Mouse (Mus musculus) splenic B cell, adult 2 months (primary cell): Measurements from ENCODE around the gene Mkln1.

Experiments
- DNase-seq: peaks from one replicate; pipeline ENCODE4 v3.0.0-alpha.2; 2011; ENCODE audit warnings: low read depth, low spot score
- H3K27me3 ChIP-seq: 2 replicates; pipeline ENCODE4 v1.6.1; 2012; ENCODE audit warnings: mild to moderate bottlenecking, low read length, moderate library complexity, mixed read lengths; ENCODE audit not compliant: control insufficient read depth, poor library complexity, insufficient read depth, severe bottlenecking
- H3K36me3 ChIP-seq: 2 replicates; pipeline ENCODE4 v1.6.1; 2012; ENCODE audit warnings: mild to moderate bottlenecking, low read length, moderate library complexity, mixed read lengths; ENCODE audit not compliant: control insufficient read depth, poor library complexity, insufficient read depth, severe bottlenecking

The Mkln1 gene

DNA sequence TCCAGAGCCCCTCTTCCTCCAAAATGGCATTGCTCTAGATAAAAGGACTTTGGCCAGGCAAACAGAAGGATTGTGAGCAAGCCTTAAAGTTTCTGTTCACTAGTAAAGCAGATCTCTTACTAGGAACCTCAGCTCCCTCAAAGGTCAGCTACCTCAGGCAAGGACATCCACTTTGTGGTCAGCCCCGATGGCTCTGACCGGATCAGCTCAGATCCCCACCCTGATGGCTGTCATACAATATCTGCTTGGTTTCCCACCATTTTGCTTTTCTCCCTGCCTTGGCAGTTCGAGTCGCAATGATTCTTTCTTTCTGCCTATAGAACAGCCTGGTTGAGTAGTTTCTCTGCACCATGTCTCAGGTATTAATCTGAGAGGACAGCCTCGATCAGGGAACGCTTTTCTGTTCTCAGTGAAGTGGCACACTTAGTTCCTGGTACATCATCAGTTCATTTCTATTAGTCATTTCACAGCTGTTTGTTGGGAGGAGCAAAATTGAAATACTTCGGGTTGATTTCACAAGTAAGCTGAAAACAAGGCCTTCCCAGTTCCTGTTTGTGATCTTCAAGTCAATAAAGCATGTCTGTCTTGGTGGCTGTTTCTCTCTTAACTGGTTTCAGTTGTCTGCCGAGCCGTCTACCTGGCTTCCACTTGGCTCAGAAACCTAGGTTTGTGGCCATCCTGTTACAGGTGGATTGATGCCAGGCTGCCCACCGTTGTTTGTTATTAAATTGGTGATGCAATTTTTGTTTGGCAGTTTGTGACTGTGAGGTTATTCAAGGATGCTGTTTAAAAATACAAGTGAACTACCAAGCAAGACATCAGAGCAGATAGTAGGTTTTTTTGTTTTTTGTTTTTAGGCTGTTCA is 13.0 kb upstream of the Mkln1 start:
- Histone ChIP-seq H3K36me3 (no peaks in the 10 kb centered on the region), H3K27me3 (no peaks in the 10 kb centered on the region)
- peak; percentile 23 for DNase-seq

DNA sequence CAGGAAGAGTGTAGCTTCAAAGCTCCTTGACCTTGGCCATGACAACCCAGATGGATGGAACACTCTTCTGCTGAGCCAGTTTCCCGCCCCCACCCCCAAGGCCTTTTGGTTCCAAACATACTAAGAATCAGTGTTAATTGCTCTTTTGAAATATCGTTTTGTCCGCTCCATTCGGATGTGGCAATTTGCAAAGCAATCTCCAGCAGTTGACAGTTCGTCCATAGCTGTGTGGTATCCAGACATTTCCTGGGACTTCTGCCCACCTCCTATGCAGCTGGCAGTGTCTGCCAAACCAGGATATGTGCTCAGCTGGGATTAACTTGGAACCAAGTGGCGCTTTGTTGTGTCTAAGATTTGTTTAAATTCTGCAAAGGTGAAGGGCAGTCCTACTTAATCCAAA is 8.8 kb upstream of the Mkln1 start:
- no peak for DNase-seq
- no peaks in the 10 kb centered on the region for H3K36me3 ChIP-seq

DNA sequence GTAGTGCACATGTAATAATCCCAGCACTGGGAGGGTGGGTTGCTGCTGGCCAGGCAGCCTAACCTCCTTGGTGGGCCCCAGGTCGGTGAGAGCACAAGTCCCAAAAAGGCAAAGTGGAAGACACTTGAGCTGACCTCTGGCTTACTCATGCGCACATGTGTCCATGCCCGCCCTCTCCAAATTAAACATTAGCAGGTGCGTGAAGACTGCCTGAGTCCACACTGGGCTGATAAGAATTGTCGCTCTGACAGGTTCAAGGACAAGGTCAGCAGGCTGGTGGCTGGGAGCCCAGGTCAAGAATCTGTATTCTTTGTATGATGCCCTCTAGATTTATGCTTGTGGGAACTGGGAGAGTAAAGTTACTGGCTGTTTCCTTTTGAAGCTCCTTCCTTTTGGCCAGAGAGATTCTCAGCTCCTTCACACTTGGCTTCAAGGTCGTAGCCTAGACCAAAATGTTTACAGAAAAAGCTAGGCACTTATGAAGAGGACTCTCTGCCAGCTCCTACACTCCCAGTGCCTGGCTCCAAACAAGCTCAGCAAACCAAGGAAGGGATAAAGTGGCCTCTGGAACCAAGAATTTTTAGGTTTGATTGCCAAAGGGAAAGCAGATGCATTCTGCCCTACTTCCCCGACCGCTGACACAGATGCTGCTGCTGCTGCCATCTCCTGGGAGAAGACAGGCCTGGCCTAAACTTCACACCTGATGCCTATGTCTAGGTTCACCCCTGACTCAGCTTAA is 8.1 kb upstream of the Mkln1 start:
- DNase-seq: peak; percentile 20
- Histone ChIP-seq H3K27me3 (no peaks in the 10 kb centered on the region), H3K36me3 (no peaks in the 10 kb centered on the region)

More for the DNA sequence above, 8.8 kb upstream of the Mkln1 start:
- no peaks in the 10 kb centered on the region for H3K27me3 ChIP-seq

DNA sequence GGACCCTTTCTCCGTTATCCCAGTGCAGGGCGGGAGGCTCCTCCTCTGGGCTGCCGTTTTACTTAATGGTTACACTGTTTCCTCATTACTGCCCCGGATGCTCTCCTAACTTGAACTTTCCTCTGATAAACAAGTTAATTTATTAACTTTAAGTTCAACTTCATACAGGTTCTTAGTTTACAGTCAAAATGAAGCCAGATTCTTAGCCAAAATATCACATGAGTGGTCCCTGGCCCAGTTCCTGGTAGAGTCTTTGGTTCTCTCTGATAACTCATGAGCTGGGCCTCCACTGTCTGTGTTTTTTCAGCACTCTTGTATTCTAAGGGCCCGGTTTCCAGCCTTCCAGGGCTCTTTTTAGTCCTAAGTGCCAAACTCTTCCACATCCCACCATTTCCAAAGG is 5.7 kb upstream of the Mkln1 start:
- no peaks in the 10 kb centered on the region for H3K27me3 ChIP-seq
- DNase-seq: no peak
- no peaks in the 10 kb centered on the region for H3K36me3 ChIP-seq

DNA sequence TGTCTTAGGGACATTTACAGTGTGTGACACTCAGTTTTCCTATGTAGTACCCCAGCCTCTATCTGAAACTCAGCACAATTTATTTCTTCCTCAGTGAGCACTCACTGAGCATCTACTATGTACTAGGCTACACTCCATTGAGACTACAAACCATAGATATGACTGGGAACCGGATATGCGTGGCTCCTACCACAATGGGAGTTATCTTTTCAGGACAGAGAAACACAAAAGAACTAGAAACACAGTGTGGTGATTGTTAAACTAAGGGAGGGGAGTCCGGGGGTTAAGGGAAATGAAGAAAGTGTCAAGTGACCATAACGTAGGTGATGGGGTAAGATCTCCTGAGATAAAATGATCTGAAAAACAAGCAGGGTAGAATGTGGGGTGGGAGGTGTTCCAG is 2.4 kb upstream of the Mkln1 start:
- H3K27me3 ChIP-seq: no peaks in the 10 kb centered on the region
- DNase-seq: no peak
- H3K36me3 ChIP-seq: no peaks in the 10 kb centered on the region

DNA sequence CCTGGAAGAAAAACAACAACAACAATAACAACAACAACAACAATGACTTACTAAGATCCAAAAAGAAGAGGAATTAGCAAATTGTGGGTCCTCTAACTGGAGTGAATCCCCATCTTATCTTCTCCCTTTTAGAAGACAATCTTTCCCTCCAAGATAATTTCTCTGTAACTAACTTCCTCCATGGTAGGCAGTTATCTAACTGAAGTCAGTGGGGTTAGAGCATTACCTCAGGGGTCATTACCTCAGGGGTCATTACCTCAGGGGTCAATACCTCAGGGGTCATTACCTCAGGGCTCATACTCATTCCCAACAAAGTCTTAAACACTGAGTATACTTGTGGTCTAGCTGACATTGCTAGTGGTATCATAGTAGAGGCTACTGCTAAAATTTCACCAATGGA is 1.2 kb upstream of the Mkln1 start:
- no peak for DNase-seq
- no peaks in the 10 kb centered on the region for H3K27me3 ChIP-seq
- H3K36me3 ChIP-seq: no peaks in the 10 kb centered on the region

DNA sequence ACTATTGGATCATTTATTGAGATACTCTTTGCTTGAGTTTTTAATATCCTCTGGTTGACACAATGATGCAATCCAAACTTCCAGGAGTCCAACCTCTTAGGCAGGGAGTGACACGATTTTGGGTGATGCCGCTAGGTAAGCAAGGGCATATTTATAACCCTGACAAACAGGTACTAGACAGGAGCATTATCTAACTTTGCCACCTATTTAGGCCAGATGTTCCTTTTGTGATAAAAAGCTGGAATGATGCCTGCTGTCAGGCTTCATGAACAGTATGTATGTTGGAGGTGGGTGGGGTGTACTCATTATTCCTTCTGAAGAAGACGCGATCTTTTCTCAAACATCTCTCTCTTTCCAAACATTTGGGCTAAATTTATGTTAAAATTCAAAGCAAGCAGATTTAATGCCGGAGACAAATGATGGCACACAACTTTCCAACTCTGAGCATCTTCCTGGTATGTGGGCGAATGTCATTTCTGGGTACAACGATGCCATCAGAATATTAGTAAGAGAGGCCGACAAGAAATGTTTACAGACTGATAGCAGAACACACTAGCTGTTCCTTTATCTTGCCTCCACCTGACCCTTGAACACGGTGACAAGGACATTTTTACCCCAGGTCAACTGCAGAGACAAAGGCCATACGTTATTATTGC is 632 bp upstream of the Mkln1 start:
- no peaks in the 10 kb centered on the region for H3K27me3 ChIP-seq
- H3K36me3 ChIP-seq: no peaks in the 10 kb centered on the region
- no peak for DNase-seq

DNA sequence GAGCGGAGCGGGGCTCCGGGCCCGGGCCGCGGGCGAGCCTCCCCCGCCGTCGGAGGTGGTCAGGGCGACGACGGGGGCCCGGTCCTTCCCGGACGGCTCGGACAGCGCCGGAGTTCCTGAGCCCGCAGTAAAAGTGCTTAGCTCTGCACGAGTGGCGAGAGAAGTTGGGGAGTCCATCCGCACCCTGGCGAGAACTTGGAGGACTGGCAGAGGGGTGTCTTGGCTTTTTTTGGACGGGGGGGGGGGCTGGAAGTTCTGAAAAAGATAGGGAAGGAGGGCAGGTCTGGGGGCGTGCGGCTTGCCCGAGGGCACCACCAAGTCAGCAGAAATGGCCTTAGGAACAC is 643 bp downstream of the Mkln1 start:
- no peaks in the 10 kb centered on the region for H3K27me3 ChIP-seq
- peak; percentile 18 for DNase-seq
- no peaks in the 10 kb centered on the region for H3K36me3 ChIP-seq

DNA sequence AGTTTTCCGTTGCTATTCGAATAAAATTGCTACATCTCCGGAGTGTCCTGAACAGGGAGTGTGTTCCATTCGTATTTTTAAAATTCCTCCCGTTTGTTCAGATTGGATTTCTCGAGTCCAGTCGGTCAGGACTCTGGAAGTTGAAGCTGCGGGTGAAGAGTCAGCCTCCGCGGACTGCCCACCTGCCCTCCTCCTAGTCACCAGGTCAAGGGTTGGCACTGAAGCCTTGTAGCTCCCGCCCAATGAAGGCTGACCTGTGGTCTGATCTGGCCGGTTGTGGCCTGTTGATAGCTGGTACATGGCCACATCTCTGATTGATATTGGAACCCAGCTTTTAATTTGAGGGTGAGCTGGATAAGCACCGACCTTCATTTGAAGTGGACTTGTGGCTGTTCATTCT is 1.0 kb downstream of the Mkln1 start:
- Histone ChIP-seq H3K27me3 (no peaks in the 10 kb centered on the region), H3K36me3 (no peaks in the 10 kb centered on the region)
- DNase-seq: peak; percentile 15

DNA sequence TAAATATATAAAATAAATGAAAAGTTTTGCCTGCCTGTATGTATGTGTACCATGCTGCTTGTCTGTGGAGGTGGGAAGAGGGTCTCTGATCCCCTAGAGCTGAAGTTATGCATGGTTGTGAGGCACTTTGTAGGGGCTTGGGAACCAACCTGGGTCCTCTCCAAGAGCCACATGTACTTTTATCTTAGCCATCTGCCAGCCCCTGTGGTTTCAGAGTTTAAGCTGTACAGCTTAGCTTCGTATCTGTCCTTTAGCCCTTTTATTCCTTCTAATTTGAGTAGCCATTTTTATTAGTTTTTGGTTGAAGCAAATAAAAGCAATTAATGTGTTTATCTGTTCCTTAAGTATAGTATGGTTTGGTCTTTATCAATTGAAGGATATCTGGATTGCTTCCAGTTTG is 12.5 kb downstream of the Mkln1 start:
- DNase-seq: no peak
- H3K36me3 ChIP-seq: no peaks in the 10 kb centered on the region
- no peaks in the 10 kb centered on the region for H3K27me3 ChIP-seq

DNA sequence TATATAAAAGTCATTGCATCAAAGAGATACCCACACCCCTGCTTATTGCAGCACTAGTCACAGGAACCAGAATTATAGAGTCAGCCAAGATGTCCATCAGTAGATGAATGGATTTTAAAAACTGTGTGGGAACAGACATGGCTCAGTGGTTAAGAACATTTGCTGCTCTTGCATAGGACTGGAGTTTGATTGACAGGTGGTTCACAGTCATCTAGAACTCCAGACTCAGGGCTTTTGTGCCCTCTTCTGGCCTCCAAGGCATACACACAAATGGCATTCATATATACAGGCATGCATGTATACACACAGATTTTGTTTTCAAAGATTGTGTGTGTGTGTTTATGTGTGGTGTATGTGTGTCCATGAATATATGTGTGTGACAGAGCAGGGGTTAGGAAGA is 14.0 kb downstream of the Mkln1 start:
- DNase-seq: peak; percentile 60
- Histone ChIP-seq H3K36me3 (no peaks in the 10 kb centered on the region), H3K27me3 (no peaks in the 10 kb centered on the region)

DNA sequence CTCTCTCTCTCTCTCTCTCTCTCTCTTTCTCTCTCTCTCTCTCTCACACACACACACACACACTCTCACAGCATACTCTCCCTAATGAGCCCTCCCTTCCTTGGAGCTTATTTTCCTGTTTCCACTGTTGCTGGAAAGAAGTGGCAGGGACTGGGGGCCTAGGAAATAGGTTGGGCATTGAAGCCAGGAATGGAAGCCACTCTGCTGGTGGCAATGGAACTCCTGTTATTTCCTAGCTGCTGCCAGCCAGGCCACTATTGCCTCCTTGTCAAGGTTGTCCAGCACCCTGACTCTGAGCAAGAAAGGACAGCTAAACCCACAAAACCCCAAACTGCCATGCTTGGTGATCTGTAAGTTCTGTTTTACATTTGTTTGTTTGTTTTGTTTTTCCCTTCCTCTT is 15.0 kb downstream of the Mkln1 start:
- DNase-seq: no peak
- Histone ChIP-seq H3K36me3 (no peaks in the 10 kb centered on the region), H3K27me3 (no peaks in the 10 kb centered on the region)

DNA sequence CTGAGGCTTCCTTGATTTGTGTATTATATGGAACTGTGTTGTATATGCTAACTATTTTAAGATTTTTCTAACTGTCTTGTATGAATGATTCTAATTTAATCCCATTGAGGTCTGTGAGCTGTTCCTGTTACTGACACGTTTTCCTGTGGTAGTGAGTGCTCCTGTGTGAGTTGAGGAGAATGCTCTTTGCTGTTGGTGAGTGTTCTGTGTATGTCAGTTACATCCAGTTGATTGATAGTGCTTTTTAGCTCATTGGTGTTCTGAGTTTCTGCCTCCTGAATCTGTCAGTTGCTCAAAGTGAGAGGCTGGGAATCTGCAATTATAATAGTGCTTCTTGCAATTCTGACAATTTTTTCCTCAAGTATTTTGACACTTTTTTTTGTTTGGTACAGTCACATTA is 15.8 kb downstream of the Mkln1 start:
- no peaks in the 10 kb centered on the region for H3K27me3 ChIP-seq
- H3K36me3 ChIP-seq: no peaks in the 10 kb centered on the region
- DNase-seq: no peak

DNA sequence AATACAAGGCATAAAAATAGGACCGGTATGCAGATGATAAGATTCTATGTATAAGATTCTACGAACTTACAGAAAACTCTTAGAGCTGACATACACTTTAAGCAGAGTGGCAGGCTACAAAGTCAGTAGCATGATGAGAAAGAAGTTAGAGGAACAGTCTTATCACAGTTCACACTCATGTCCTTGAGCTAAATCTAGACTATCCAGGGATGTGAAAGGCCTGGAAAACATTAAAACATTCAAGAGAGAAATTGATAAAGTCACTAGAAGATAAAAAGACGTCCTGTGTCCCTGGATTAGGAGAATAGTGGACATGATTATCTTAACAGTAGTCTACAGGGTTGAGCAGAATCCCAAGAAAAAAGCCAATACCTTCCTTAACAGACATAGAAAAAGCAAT is 26.9 kb downstream of the Mkln1 start:
- H3K36me3 ChIP-seq: peaks cover 7% of the 10 kb centered on the region
- no peak for DNase-seq
- no peaks in the 10 kb centered on the region for H3K27me3 ChIP-seq

DNA sequence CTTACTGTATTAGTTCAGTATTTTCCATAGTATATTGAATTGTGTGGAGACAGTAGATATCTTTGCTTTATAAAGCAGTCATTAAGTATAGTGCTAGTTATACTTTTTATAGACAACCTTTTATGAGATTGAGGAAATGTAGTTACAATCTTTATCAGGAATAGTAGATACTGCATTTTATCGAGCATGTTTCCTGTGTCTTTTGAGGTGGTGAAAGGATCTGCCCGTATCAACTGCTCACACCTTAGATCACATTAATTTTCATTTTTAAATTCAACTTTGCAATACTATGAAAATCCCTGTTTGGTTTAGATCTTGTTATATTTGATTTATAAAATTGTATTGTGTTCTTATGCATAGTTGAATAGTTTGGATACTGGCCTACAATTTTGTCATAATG is 38.7 kb downstream of the Mkln1 start:
- DNase-seq: no peak
- peaks cover 2% of the 10 kb centered on the region for H3K36me3 ChIP-seq

More for the DNA sequence above, 38.7 kb downstream of the Mkln1 start:
- H3K27me3 ChIP-seq: no peaks in the 10 kb centered on the region
